Mouse (Mus musculus): ENCODE results near the gene Bmf.

DNA sequence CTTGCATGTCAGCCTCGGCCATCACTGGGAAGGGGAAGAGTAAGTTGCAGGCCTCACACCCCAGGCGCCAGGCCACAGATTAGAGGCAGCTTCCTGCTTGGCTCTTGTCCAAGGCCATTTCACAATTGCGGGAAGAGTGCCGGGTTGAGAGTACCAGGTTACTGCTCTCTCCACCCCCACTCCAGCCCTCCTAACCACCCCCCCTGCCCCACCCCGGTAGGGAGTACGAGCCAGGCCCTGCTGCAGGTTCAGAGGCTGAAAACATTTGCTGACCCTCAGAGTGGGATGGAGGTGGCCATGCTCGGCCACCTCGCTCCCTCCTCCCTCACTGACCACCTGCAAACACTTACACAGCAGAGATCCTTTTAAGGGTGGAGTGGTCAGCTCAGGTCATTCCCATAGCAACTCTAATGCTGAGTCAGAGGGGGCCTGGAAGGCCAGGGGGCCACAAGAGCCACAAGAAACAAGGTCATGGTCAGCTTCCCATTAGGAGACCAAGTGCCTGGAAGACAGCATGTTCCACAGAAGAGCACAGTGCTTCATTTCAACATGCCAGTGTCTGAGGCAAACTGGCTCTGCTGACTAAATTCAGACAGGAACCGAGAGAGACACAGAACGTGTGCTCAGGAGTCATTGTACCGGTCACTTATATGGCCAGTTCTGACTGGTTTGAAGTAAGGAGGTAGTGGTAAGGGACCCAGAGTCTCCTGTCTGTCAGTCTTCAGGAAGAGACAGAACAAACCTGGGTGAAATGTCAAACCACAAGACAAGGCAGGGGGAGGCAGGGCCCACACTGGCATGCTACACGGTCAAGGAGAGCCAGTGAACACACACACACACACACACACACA lies 59.0 kb downstream of the Bmf start:
- TF ChIP-seq CTCF (IDR thresholded peaks at IDR 0.05; ENCODE audit: low read depth, low read length) = no peak
- no peak for TF ChIP-seq POLR2A (IDR thresholded peaks at IDR 0.05; ENCODE audit: extremely low read depth, insufficient read depth, low read length)
